Mouse (Mus musculus) CD4-positive helper T cell, adult 2 months (primary cell): ENCODE results near the gene Igflr1.
A peak's percentile ranks its signal among the peaks of the same experiment; 100 is the strongest.

Experiments
- DNase-seq: peaks from one replicate; pipeline ENCODE4 v3.0.0-alpha.2; 2012; ENCODE audit warnings: low read depth, missing footprints, low spot score

Igflr1 gene

GRCm38 (mm10) chr7:30553810-30554584 lies 11.2 kb upstream of the Igflr1 start:
- DNase-seq = no peak

- DNase-seq = no peak
Measured at GRCm38 (mm10) chr7:30556894-30557536, 8.2 kb upstream of the Igflr1 start.

- no peak for DNase-seq
Measured at GRCm38 (mm10) chr7:30557901-30558514, 7.2 kb upstream of the Igflr1 start.

GRCm38 (mm10) chr7:30558656-30559442 lies 6.4 kb upstream of the Igflr1 start:
- DNase-seq = no peak

GRCm38 (mm10) chr7:30559443-30559954 lies 5.7 kb upstream of the Igflr1 start, which contains the start of gene Lin37:
Lin37 (minus strand) TSS chr7:30559838.
- peak; percentile 93 for DNase-seq

GRCm38 (mm10) chr7:30560296-30560695 lies 4.9 kb upstream of the Igflr1 start:
- no peak for DNase-seq

GRCm38 (mm10) chr7:30562526-30563116 lies 2.6 kb upstream of the Igflr1 start:
- DNase-seq = no peak

GRCm38 (mm10) chr7:30563117-30563905 lies 1.9 kb upstream of the Igflr1 start, which contains the start of the genes U2af1l4, Gm49396 and Psenen:
U2af1l4 (plus strand) TSS chr7:30563301.
Gm49396 (plus strand) TSS chr7:30563344.
Psenen (minus strand) TSS chr7:30563627.
- DNase-seq = peak; percentile 98

- peak; percentile 89 for DNase-seq
Measured at GRCm38 (mm10) chr7:30563906-30564280, 1.3 kb upstream of the Igflr1 start.

GRCm38 (mm10) chr7:30566033-30566432 lies 806 bp downstream of the Igflr1 start:
- DNase-seq = no peak

- no peak for DNase-seq
Measured at GRCm38 (mm10) chr7:30567555-30567954, 2.3 kb downstream of the Igflr1 start.

GRCm38 (mm10) chr7:30572389-30572788 lies 7.2 kb downstream of the Igflr1 start:
- no peak for DNase-seq

- DNase-seq = no peak
Measured at GRCm38 (mm10) chr7:30572969-30573368, 7.7 kb downstream of the Igflr1 start.

- no peak for DNase-seq
Measured at GRCm38 (mm10) chr7:30579950-30580349, 14.7 kb downstream of the Igflr1 start.

- DNase-seq = no peak
Measured at GRCm38 (mm10) chr7:30581547-30581946, 16.3 kb downstream of the Igflr1 start.

- DNase-seq = no peak
Measured at GRCm38 (mm10) chr7:30584339-30584738, 19.1 kb downstream of the Igflr1 start.

- DNase-seq = no peak
Measured at GRCm38 (mm10) chr7:30585170-30585569, 19.9 kb downstream of the Igflr1 start.

GRCm38 (mm10) chr7:30586455-30587020 lies 21.3 kb downstream of the Igflr1 start:
- DNase-seq = no peak

GRCm38 (mm10) chr7:30587842-30588667 lies 22.8 kb downstream of the Igflr1 start:
- DNase-seq = no peak
